Mouse (Mus musculus) urinary bladder, postnatal 14 days (tissue): Measurements from ENCODE around the gene 1700025B11Rik.
"Not testable (repeated sequence)": the region's sequence is repeated elsewhere in the genome, so short reads cannot be mapped to it uniquely, and the experiment has no call there.

Experiments
- DNase-seq: peaks from one replicate; pipeline ENCODE4 v3.0.0; 2021; ENCODE audit warnings: low spot score

The 1700025B11Rik gene

DNA sequence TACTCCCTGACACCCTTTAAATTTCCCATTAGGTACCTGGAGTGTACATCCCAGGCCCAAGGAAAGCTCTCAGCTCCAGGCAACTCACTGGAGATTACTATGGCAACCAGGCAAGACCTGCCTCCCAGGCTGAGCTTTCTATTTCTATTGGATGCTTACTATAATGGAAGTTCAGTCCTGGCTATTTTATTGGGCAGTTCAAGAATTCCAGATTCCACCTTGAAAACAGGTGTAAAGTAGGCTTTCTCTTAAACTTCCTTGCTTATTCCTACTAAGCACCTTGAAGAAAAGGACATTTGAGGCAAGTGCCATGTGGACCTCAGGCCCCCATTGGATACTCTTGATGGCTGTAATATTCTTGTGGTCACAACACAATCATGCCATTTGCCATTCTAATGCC is at the start of gene 1700025B11Rik:
Gene 1700025B11Rik (minus strand): TSS at position 101 of the 400 bp plus-strand sequence.
- no peak for DNase-seq

DNA sequence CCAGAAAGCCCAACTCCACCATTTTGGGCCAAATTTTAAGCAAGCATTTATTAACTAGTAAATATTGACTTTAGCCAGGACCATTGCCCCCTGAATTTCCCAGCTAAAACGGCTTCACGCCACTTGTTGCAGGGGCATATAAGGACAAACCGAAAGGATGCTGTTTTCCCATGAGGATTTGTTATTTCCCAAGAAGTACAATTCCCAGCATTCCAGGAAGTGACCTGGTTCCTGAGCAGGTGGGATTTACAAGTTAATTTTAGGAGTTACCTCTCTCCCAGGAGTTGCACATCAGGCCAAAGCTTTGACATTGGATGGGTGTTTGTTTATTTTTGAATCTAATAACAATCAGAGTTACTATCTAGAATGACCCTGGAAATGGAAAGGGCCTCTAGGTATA is 44.4 kb upstream of the 1700025B11Rik start:
- DNase-seq = no peak

DNA sequence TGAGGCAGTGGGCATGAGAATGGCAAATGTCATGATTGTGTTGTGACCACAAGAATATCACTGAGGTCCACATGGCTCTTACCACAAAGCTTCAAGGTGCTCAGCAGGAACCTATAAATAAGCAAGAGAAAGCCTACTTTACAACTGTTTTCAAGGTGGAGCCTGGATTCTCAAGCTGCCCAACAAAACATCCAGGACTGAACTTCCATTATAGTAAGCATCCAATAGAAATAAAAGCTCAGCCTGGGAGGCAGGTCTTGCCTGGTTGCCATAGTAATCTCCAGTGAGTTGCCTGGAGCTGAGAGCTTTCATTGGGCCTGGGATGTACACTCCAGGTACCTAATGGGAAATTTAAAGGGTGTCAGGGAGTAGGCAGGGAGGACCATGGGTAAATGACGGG is 37.3 kb upstream of the 1700025B11Rik start, which contains the start of gene Gm36245:
Gene Gm36245 (plus strand): TSS at position 301 of the 400 bp plus-strand sequence.
- DNase-seq = no peak

DNA sequence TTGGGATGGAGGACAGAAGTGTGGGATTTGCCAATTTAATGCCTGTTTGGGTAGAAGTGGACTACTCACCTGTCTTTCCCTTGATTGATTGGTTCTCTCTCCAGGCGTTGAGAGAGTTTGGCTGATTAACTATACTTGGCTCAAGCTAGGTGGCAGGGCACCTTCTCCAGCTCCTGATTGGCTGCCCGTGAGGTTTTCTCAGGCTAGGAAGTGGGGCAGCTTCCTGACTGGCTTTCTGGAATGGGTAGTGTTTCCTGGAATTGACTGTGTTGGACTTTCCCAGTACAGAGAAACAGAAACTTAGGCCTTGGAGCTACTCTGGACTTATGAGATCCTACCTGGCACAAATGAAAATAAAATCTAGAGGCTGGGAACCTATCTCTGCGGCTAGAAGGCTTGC is 36.7 kb upstream of the 1700025B11Rik start:
- no peak for DNase-seq

DNA sequence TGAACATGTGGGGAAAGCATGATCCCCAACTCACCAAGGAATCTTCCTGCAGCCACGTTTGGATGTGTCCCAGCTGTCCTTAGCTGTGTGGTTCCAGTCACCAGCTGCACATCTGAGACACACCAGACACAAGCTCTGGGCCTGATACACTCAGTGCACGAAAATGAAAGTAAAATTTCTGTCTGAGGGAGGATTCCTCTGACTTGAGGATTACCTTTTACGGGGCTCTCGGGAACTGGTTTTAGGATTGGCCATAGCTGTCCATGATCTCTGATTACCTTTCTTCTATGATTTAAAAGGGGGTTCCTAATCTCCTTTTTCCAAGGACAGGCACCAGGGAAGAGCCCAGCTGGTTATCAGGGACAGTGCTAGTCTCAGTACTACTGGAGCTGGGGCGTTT is 34.3 kb upstream of the 1700025B11Rik start, which contains the start of gene Apol10b:
Gene Apol10b (minus strand): TSS at position 165 of the 400 bp plus-strand sequence.
- no peak for DNase-seq

DNA sequence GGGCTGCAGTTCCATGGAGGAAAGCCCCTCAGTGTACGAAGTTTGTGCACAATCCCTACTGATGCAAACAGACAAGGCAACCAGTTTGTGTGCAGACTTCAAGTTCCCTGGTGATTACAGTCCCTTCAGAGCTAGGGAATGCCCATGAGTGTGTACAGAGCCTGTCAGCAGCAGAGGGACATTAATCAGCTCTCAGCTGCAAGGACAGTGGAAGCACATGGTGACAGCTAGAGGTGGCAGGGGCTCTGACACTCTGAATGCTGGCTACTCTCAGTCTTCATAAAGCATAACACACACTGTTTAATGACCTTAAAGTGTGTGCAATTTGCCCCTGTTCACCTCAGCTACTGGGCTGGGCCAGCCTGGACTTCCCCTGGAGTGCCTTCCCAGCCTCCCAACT is 31.9 kb upstream of the 1700025B11Rik start:
- no peak for DNase-seq

DNA sequence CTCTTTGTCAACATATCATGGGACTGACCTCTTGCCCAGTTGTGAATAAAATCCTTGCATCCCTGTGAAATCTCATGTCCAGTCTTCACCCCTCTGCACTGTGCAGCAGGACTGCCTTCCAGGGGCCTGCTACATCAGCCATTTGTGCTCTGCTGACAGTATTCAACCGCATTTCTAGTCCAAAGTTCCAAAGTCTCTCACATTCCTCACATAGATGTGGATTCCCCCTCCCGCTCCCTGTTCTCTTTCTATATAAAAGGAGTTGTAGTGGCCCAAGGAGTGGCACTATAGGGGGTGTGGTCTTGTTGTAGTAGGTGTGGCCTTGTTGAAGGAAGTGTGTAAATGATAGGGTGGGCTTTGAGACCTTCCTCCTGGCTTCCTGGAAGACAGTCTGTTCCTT is 29.2 kb upstream of the 1700025B11Rik start:
- DNase-seq = no peak

DNA sequence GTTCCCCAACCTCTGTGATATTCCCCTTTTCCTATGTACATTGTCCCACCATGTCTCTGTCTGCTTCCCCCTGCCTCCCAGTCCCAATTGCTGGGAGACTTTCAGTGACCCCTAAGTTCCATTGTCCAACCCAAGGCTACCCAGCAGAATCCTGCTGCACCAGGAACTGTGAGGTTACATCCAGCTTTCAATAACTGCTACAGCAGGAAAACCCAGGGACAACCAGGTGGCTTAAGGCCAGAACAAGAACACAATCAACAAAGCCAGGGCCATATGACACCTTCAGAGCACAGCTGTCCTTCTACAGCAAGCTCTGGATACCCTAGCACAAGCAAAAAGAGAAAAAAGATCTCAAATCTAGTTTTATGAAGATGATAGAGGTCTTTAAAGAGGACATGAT is 27.3 kb upstream of the 1700025B11Rik start:
- DNase-seq = no peak

DNA sequence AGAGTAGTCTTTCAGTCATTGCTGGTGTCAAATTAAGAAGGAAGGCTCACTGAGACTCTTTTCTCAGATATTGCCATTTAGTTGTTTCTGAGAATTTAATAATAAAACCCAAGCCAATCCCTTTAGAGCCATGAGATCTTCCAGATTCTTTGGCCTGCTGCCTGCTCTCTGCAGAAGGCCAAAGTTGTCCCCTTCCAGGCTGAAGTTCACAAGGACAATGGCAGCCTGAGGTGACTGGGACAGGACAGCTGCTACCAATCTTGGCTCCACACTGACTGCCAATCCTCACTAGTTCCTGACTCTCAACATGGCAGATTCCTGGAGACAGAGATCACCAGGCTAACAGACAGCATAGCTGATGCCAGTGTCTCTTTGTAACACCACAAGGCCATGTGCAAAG is 25.3 kb upstream of the 1700025B11Rik start:
- no peak for DNase-seq

DNA sequence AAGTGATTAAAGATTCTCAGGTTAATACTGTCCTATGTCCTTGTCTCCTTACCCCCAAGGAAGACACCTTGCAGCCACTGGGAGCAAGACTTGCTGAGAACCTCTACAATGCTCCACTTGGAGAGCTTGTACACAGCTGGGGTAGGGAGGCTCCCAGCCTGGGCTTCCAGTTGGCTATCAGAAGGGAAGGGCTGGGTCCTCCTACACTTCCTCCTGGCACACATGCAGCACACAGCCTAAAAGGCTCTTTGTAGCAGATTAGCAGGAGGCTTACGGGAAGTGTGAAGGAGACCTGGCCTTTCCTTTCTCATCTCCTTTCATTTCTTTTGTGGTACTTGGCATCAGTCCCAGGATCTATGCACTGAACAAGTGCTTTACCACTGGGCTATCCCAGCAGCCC is 20.0 kb upstream of the 1700025B11Rik start:
- DNase-seq = peak; percentile 25

DNA sequence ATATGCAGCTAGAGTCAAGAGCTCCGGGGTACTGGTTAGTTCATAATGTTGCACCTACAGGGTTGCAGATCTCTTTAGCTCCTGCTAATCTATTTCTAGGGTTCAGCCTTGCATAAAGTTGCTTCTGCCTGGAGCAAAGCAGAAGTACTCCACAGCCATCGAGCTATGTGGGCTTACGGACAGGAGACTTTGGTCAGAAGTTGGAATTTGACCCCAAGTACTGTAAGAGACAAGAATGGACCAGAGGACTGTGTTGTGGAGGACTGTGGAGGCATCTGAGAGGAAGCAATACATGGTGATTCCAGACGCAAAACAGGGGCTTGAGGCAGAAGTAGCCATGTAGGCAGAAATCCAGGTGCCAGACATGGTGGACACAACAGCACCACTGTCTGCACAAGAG is 17.6 kb upstream of the 1700025B11Rik start:
- DNase-seq = no peak

DNA sequence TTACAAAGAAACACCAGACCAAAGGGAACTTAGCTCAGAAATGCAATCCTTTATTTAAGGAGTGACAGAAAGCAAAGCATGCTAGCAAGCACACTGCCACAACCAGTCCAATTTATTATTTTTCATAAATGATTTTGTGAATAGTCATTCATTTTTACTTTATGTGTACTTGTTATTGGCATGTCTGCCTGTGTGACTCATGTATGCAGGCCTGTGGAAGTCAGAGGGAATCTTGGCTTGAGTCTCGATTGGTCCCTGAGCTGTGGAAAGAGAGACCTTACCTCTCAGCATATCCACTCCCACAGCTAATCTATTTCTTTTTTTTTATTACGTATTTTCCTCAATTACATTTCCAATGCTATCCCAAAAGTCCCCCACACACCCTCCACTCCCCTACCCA is 17.1 kb upstream of the 1700025B11Rik start:
- no peak for DNase-seq

DNA sequence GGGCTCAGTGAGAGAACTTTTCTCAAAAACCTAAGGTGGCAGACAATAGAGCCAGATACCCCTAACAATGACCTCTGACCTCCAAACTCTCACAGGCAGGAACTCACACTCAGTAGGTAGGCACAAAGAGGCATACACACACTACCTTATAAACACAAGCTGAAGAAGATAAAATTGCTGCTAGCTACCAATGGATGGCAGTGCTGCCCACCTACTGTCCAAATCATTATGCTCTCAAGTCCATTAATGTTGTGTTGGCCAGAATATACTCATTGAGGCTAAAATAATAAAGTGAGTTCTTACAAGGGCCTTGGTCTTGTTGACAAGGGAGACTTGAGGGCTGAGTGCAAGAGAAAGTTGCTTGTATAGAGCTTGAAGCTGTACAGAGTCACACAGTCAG is 1.5 kb upstream of the 1700025B11Rik start:
- DNase-seq = no peak

DNA sequence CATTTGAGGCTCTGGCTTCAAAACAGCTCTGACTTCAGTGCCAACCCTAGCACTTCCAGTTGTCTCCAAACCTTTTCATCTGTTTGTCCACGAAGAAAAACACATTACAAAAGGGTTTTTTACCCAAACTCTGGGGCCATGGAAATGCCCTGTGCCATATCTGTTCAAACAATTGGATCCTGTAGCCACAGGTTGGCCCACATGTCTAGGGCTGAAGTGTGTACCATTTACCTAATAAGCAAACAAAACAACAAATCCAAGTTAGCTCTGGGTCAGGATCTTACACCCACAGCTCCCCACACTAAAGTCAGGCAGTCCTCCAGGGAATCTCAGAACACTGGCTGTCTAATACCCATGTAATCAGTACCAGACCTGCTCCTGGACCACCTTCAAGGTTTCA is 22.5 kb downstream of the 1700025B11Rik start:
- not testable (repeated sequence) for DNase-seq

DNA sequence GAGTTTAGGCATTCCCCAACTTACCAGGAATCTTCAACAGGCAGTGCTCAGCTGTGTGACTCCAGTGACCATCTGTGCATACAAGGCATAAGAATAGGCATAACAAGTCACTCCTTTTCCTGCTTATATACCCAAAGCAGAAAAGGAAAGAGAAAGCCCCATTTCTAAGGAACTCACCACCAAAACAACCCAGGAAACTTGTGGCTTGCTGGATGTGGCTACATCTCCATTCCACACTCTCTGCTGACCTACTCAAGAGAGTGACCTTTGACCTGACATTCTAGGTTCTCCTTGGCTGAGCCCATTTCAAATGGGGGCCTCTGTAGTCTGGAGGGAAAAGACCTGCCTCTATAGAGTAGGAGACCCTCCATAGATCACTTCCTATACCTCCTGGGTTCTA is 28.5 kb downstream of the 1700025B11Rik start, which contains the start of gene Apol7c:
Gene Apol7c (minus strand): TSS at position 101 of the 400 bp plus-strand sequence.
- DNase-seq = no peak

DNA sequence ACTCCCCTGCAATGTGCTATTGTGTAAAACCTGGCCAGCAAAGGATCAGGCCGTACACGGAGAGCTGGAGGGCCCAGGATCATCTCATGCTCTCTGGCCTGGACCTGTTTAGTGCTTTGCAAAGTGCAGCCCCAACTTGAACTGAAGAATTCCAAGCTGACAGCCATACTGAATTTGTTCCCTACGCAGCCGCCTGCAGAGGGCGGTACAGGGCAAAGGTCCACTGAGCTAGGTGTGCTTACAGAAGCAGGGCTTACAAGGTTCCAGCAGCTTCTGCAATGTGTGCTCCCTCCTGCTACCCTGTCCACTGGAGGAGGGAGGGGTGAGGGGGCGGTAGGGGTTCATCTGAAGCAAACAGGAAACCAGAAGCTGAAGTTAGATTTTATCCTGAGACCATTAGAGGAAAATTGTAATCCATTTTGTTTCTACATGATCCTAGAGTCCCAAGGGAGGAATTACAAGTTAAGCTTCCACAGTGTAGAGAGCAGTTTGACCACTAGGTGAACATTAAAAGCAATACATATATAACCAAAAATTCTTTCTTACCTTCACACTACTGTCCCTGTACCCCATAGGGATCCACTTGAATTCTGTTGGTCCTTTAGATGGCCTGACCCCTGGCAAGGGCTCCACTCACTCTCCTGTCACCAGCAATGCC is 38.4 kb downstream of the 1700025B11Rik start:
- DNase-seq = peak; percentile 61

DNA sequence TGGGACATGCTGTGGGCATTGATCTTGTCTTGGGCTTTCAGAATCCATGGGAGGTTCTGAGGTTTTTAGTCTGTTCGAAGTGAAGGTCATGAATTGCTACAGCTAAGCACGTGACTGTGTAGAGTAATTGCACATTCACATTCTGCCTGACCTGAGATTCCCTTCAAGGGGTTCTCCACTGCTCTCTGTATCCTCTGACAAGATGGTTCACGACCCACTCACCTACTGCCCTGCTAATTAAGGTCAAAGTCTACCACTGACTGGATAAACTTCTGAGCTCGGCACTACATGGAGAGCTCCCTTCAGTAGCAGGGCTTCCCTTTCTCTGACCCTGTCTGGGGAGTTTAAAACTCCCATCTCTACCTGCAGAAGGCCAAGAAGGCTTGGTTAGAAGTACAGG is 41.1 kb downstream of the 1700025B11Rik start:
- DNase-seq = not testable (repeated sequence)
